Mouse (Mus musculus) brain, embryonic 14.5 days (tissue): ENCODE results near the gene Nod1.

Experiments
- CTCF ChIP-seq: fragments of 200-500 bp; IDR thresholded peaks from 2 replicates; pipeline ENCODE4 v1.5.1; 2012; ENCODE audit warnings: inconsistent platforms, mild to moderate bottlenecking, moderate library complexity, borderline replicate concordance; ENCODE audit not compliant: insufficient read depth, insufficient read length; ENCODE audit errors: extremely low read depth
- POLR2A ChIP-seq: fragments of 200-500 bp; IDR thresholded peaks from 2 replicates; pipeline ENCODE4 v1.6.1; 2012; ENCODE audit warnings: mild to moderate bottlenecking, inconsistent platforms, borderline replicate concordance; ENCODE audit not compliant: poor library complexity, insufficient read depth, insufficient read length, severe bottlenecking; ENCODE audit errors: extremely low read depth

GRCm38 (mm10) chr6:55018417-55018816 is 46.0 kb upstream of the Nod1 start:
- no peak for TF ChIP-seq CTCF
- TF ChIP-seq POLR2A = no peak
